Mouse (Mus musculus): ENCODE data around the gene Colq. TPM values are rescaled to one million over a fixed set of nuclear protein-coding genes. Genes with fewer than 3 reads are reported as not detected.

Colq gene
- polyA plus RNA-seq, 1 experiment from 2014 or later = 0.06 TPM

DNA sequence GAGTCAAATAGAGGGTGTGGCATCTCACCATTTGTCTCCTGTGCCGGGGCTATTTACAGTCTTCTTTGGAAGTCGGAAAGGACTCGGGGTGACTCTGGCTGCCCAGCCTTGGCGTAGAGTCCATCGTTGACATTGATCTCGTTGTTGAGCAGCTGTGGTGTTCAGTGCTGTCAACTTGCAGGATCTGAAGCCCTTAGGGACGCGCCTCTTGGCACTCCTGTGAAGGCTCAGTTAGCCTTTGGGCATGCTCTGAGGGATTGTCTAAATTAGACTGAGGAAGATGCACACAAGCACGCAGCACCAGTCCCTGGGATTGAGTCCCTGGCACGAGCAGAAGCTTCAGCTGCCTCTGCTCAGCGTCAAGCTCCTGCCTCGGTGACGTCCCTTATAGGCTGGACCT is 87.7 kb downstream of the Colq start:
- Histone ChIP-seq H3K27ac (no peak overlapping the region), H3K9me3 (no peaks in the 10 kb centered on the region), H3K4me3 (replicated peaks) (no peak overlapping the region), H3K9ac (no peak overlapping the region), H3K27me3 (no peaks in the 10 kb centered on the region), H3K36me3 (replicated peaks) (peaks cover 93% of the 10 kb centered on the region), H3K4me2 (no peak overlapping the region), H3K4me1 (no peaks in the 10 kb centered on the region)
- no peak for ATAC-seq (ENCODE audit: low FRiP score)
- 95% methylated on average over 13 of the region's 13 CpGs for WGBS

DNA sequence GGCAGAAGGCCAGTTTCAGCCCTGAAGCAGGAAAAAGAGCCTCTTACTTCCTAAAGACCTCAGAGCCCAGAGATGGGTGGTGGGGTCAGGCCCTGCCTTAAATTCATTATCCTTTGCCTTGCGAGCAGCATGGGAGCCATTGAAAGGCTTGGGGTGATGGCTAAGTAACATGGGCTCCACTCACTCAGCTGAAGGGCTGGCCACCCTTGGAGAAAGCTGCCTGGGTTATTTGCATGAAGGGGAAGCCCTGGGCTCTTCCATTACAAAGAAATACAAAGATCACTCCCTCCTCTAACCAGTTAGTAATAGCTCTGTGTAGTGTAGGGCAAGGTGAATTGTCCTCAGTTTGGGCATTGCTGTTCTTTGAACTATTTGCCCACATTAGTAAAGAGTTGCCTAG is 91.6 kb downstream of the Colq start:
- WGBS = 96% methylated on average over 1 of the region's 1 CpGs
- Histone ChIP-seq H3K4me1 (peaks cover 17% of the 10 kb centered on the region), H3K9me3 (no peaks in the 10 kb centered on the region), H3K9ac (no peak overlapping the region), H3K27ac (no peak overlapping the region), H3K4me3 (replicated peaks) (no peak overlapping the region), H3K36me3 (replicated peaks) (peaks cover 62% of the 10 kb centered on the region), H3K27me3 (no peaks in the 10 kb centered on the region), H3K4me2 (no peak overlapping the region)
- ATAC-seq (ENCODE audit: low FRiP score) = no peak

DNA sequence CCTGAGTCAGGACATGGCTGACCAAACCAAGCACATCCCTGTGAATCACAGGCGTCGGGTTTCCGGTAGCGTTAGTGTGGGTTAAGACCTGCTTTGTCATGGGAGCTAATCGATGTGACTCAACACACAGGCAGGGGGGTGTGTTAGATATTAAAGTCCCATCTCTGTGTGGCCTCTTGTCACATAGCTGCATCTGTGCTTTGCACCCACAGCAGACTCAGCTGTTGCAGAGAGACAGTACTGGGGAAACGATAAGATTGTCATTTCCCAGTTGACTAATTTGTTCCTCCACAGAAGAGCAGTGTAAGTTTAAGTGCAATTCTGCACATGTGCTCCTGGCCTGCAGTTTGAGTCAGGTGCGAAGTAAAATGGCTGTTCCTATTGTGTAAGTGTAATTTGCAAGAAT is 94.9 kb downstream of the Colq start:
- Histone ChIP-seq H3K27ac (no peak overlapping the region), H3K9me3 (no peaks in the 10 kb centered on the region), H3K36me3 (replicated peaks) (peaks cover 47% of the 10 kb centered on the region), H3K4me3 (replicated peaks) (peak overlapping the region; percentile 77), H3K4me1 (peaks cover 31% of the 10 kb centered on the region), H3K9ac (peak overlapping the region; percentile 88), H3K4me2 (peak overlapping the region; percentile 94), H3K27me3 (no peaks in the 10 kb centered on the region)
- ATAC-seq (ENCODE audit: low FRiP score) = no peak
- 58% methylated on average over 7 of the region's 7 CpGs for WGBS

DNA sequence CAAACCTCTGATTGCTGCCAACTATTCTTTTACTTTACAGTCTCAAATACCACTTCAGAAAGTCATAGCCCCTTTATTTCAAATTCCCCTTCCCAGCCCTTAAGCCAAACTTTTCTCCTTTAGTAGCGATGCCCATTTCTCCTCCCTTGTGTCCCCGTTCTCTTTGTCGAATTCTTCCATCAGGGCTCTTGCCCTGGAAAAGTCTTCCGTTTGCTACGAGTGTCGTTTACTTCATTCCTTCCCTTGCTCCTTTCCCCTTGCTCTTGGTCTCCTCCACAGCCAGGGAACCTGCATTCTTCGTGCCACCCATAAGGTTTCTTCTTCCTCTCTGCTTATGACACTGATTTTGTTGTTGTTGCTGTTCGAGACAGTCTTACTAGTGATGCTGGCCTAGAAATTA is 95.6 kb downstream of the Colq start:
- peaks cover 31% of the 10 kb centered on the region for H3K4me1 ChIP-seq
- peak overlapping the region; percentile 94 for H3K4me2 ChIP-seq
- no peaks in the 10 kb centered on the region for H3K9me3 ChIP-seq
- ATAC-seq (ENCODE audit: low FRiP score) = no peak
- peak overlapping the region; percentile 88 for H3K9ac ChIP-seq
- 6% methylated on average over 8 of the region's 8 CpGs for WGBS
- H3K27ac ChIP-seq = peak overlapping the region; percentile 87; the same call in 1 of the 2 replicates
- H3K4me3 ChIP-seq (replicated peaks) = peak overlapping the region; percentile 77
- H3K36me3 ChIP-seq (replicated peaks) = peaks cover 41% of the 10 kb centered on the region
- H3K27me3 ChIP-seq = no peaks in the 10 kb centered on the region

DNA sequence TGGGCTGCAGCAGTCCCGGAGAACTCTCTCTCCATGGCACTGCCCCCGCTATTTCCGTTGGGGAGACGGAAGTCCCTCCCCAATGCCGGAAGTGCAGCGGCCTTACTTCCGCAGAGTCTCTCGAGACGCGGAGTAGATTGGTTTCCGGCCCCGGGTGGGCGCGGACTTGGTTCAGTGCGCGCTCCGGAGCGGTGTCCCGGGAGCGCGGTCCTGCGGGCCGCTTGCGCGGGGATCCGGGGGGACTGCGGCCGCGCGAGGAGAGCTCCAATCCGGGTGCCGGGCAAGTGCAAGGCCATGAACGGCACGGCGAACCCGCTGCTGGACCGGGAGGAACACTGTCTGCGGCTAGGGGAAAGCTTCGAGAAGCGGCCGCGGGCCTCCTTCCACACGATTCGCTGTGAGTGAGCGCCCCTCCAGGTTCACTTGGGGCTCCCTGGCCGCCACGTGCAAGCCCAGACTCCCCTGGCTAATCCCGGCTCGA is 96.1 kb downstream of the Colq start, which contains the start of gene Mettl6:
TSS of gene Mettl6 (minus strand) at position 66 of the 481 bp plus-strand sequence.
- Histone ChIP-seq H3K9ac (peak within 1 kb of the TSS; percentile 88), H3K36me3 (replicated peaks) (peaks cover 40% of the 10 kb centered on the region), H3K27me3 (no peaks in the 10 kb centered on the region), H3K4me2 (peak within 1 kb of the TSS; percentile 94), H3K4me3 (replicated peaks) (peak within 1 kb of the TSS; percentile 77), H3K9me3 (no peaks in the 10 kb centered on the region), H3K4me1 (peaks cover 31% of the 10 kb centered on the region), H3K27ac (peak within 1 kb of the TSS; percentile 87)
- WGBS = under 1% methylated on average over 45 of the region's 49 CpGs
- peak; percentile 96 for ATAC-seq (ENCODE audit: low FRiP score)

DNA sequence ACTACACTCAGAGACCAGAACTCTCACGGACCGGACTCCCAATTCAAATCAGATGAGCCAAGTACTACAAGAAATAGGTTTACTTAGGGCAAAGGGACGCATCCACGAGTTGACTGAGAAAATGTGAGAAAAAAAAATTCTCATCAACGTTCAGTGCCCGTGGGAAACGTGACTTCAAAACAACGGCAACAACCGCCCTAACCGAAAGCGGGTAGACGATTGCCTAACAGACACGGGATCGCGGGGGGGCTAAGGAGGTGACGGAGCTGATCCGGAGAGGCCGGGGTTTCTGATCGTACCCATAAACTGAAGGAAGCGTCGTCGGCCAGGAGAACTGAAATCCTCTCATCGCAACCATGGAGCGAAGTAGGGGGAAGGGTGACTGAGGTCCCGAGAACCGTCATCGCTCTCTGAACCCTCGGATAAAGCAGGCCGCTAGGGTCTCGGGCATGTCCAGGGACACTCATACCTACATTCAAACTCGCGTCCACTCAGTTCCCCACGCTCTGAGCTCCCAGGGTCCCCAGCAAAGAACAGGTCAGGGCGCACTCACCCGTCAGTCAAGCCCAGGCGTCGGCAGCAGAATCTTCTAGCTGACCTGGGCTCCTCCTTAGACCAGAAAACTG is 96.7 kb downstream of the Colq start, which contains the start of gene Eaf1:
TSS of gene Eaf1 (plus strand) at position 51 of the 626 bp plus-strand sequence.
- H3K9me3 ChIP-seq = no peaks in the 10 kb centered on the region
- H3K27me3 ChIP-seq = no peaks in the 10 kb centered on the region
- peak within 1 kb of the TSS; percentile 94 for H3K4me2 ChIP-seq
- WGBS = 1% methylated on average over 37 of the region's 37 CpGs
- H3K4me1 ChIP-seq = peaks cover 31% of the 10 kb centered on the region
- no peak; the same call in 1 of the 2 replicates for ATAC-seq (ENCODE audit: low FRiP score)
- peak within 1 kb of the TSS; percentile 87 for H3K27ac ChIP-seq
- peaks cover 40% of the 10 kb centered on the region for H3K36me3 ChIP-seq (replicated peaks)
- peak within 1 kb of the TSS; percentile 77 for H3K4me3 ChIP-seq (replicated peaks)
- peak within 1 kb of the TSS; percentile 88 for H3K9ac ChIP-seq

DNA sequence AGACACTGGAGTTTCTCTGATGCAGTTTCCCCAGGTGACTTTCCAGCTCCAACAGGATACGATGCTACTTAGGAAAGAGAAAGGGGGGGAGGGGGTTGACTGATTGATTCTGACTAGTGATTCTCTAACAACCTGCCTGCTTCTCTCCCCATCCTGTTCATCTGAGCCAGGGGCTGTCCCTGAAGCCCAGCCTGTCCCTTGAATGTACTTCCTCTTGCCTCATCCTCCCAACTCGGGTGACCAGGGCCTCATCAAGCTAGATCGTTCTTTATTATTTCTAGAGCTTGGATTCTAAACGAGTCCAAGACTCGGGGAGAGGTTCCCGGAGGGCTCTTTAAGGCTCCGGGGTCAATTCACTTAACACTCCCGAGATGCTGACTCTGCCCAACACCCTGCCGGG is 97.2 kb downstream of the Colq start:
- Histone ChIP-seq H3K27ac (no peak overlapping the region), H3K36me3 (replicated peaks) (peaks cover 41% of the 10 kb centered on the region), H3K27me3 (no peaks in the 10 kb centered on the region), H3K4me1 (peaks cover 31% of the 10 kb centered on the region), H3K4me3 (replicated peaks) (peak overlapping the region; percentile 77), H3K4me2 (peak overlapping the region; percentile 94), H3K9ac (peak overlapping the region; percentile 88), H3K9me3 (no peaks in the 10 kb centered on the region)
- 54% methylated on average over 9 of the region's 9 CpGs for WGBS
- no peak for ATAC-seq (ENCODE audit: low FRiP score)

DNA sequence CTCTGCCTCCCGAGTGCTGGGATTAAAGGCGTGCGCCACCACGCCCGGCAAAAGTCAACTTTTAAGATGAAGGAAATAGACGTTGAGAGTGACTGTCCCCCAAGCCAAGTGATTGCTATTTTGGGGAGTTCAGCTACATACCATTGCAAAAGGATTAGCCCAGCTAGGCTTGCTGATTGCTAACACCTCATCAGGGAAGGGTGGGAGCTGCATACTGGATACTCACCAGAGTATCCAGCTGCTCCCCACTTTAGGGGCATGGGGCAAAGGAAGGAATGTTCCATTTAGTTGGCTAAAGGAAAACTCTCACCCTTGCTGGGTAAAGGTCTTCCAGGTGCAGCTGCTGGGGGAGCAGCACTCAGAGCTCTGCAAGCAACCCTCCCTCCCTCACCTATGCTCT is 103.1 kb downstream of the Colq start:
- Histone ChIP-seq H3K9ac (no peak overlapping the region), H3K9me3 (no peaks in the 10 kb centered on the region), H3K4me2 (no peak overlapping the region), H3K27me3 (no peaks in the 10 kb centered on the region), H3K4me3 (replicated peaks) (no peak overlapping the region), H3K4me1 (0 out of 2 replicates have a peak, but pooled peaks cover under 1% of the 10 kb centered on the region), H3K27ac (no peak overlapping the region), H3K36me3 (replicated peaks) (peaks cover 84% of the 10 kb centered on the region)
- no peak for ATAC-seq (ENCODE audit: low FRiP score)
- WGBS = 96% methylated on average over 6 of the region's 6 CpGs

DNA sequence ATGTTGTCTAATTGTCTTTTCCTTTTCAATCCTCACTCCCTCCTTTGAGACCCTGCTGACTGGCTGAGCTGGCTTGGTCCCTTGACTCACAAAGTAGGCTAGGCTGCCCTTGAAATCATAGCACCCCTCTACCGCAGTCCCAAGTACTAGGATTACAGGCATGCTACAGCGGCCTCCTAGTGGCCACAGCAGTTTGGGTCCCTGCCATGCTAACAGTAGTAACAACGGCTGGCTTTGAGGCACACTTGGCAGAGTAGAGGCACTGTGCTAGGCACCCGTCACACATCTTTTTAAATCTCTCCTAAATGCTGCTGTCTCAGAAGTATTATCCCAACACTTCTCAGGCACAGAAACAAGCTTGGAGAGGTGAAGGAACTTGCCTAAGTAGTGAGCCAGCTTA is 104.7 kb downstream of the Colq start:
- Histone ChIP-seq H3K27ac (no peak overlapping the region), H3K4me3 (replicated peaks) (no peak overlapping the region), H3K9me3 (no peaks in the 10 kb centered on the region), H3K4me1 (no peaks in the 10 kb centered on the region), H3K9ac (no peak overlapping the region), H3K27me3 (no peaks in the 10 kb centered on the region), H3K36me3 (replicated peaks) (peaks cover 85% of the 10 kb centered on the region), H3K4me2 (no peak overlapping the region)
- WGBS = 87% methylated on average over 4 of the region's 4 CpGs
- ATAC-seq (ENCODE audit: low FRiP score) = no peak

DNA sequence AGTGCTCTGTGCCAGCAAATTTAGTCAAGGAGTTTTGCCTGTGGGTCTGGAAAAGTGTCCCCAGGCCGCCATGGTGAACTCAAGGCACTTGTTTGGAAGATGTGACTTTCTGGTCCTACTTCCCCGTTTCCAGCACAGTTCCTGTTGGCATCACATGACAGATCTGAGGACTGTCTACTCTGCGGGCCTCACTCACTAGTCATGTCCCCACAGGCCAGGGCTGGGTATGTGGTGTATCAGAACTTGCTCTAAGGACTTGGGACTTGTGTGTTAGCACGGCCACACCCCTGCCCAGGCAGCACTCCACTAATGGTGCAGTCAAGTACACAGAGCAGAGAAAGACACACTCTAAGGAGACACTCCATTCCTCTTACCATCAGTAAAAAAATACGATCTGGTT is 108.7 kb downstream of the Colq start:
- H3K4me1 ChIP-seq = no peaks in the 10 kb centered on the region
- peaks cover 91% of the 10 kb centered on the region for H3K36me3 ChIP-seq (replicated peaks)
- no peak for ATAC-seq (ENCODE audit: low FRiP score)
- no peak overlapping the region for H3K27ac ChIP-seq
- no peaks in the 10 kb centered on the region for H3K27me3 ChIP-seq
- no peaks in the 10 kb centered on the region for H3K9me3 ChIP-seq
- H3K4me2 ChIP-seq = no peak overlapping the region
- 94% methylated on average over 5 of the region's 5 CpGs for WGBS
- H3K4me3 ChIP-seq (replicated peaks) = no peak overlapping the region
- H3K9ac ChIP-seq = no peak overlapping the region

DNA sequence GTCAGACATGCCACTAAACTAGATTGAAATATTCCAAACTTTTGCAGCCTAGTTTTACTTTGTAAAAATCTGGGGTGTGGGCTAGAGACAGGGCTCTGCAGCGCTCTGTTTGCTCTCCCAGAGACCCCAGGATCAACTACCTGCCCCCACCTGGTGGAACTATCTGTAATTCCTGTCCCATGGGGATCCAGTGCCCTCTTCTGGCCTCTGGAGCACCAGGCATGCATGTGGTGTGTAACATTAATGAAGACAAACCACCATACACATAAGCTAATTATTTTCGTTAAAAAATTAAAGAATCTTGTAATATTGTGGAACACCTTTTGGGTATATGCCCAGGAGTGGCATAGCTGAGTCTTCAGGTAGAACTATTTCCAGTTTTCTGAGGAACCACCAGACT is 117.8 kb downstream of the Colq start:
- Histone ChIP-seq H3K27ac (no peak overlapping the region), H3K4me3 (replicated peaks) (no peak overlapping the region), H3K27me3 (no peaks in the 10 kb centered on the region), H3K4me2 (no peak overlapping the region), H3K9me3 (no peaks in the 10 kb centered on the region), H3K4me1 (no peaks in the 10 kb centered on the region), H3K36me3 (replicated peaks) (peaks cover 2% of the 10 kb centered on the region; the same call in 1 of the 2 replicates), H3K9ac (no peak overlapping the region)
- 86% methylated on average over 2 of the region's 2 CpGs for WGBS
- no peak for ATAC-seq (ENCODE audit: low FRiP score)

Measured in forebrain, embryonic 12.5 days (tissue).